Comparison of ENCODE assay signal across 25 mouse cellular contexts in the genomic region with DNA sequence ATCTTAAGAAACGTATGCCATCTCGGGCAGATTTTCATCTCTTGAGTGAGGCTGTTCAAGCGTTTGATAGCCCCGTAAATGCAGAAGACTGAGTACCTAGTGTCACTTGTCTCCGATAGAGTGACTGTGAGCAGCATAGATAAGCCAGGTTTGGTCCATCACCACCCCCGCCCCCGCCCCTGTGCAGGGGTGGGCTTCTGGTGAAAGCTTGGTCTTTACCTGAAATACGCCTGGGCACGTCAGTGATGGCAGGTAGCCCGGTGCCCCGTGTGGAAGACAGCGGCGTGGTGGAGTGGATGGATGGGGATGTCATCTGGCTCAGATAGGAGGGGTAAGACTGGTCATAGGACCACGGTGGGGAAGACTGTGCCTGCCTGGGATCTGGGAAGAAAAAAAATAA.
"Had no signal": no experiment of that assay in that cellular context is flagged by ENCODE, and none has a peak within 500 bp of the region (broad histone marks: within the 10 kb centered on the region; RNA-seq: fewer than 3 reads in every experiment).

No protein-coding gene starts in this region.

- H3K27me3 ChIP-seq: heart, embryonic 13.5 days; heart, embryonic 15.5 days; intestine, embryonic 15.5 days had no signal

- H3K36me3 ChIP-seq: heart, embryonic 13.5 days; heart, embryonic 15.5 days; hindbrain, embryonic 10.5 days; hindbrain, embryonic 12.5 days; intestine, embryonic 15.5 days; limb, embryonic 13.5 days; limb, embryonic 15.5 days had no signal

- H3K4me1 ChIP-seq: heart, embryonic 15.5 days; intestine, embryonic 15.5 days had no signal

- H3K9ac ChIP-seq: heart, embryonic 13.5 days; heart, embryonic 15.5 days; hindbrain, embryonic 12.5 days; hindbrain, embryonic 14.5 days; intestine, embryonic 15.5 days; limb, embryonic 13.5 days; limb, embryonic 15.5 days; liver, embryonic 14.5 days had no signal

- ATAC-seq: hindbrain, embryonic 16.5 days; inflammation-experienced regulatory T-cells, adult 6 months; intestine, embryonic 15.5 days; intestine, postnatal 0 days had no signal

- H3K4me2 ChIP-seq: heart, embryonic 13.5 days; heart, embryonic 15.5 days; hindbrain, embryonic 12.5 days; hindbrain, embryonic 14.5 days; intestine, embryonic 15.5 days; limb, embryonic 13.5 days; limb, embryonic 15.5 days had no signal

- H3K4me3 ChIP-seq: gastrocnemius, adult 2 months; heart, adult 2 months; heart, embryonic 13.5 days; heart, embryonic 15.5 days; hindbrain, embryonic 10.5 days; hindbrain, embryonic 12.5 days; intestine, embryonic 15.5 days; limb, embryonic 13.5 days; limb, embryonic 15.5 days had no signal

- DNase-seq: gastrocnemius, adult 2 months; gastrocnemius, postnatal 10 days; gastrocnemius, postnatal 25 days; heart, adult 2 months; heart, postnatal 14 days; heart, postnatal 36 days; kidney, adult 18-20 months; kidney, adult 8-10 months; kidney, postnatal 10 days; kidney, postnatal 25 days; layer of hippocampus, adult 9-11 months; layer of hippocampus, postnatal 36 days; left cerebral cortex, postnatal 4 days had no signal

- H3K9me3 ChIP-seq: heart, embryonic 13.5 days; heart, embryonic 15.5 days; hindbrain, embryonic 10.5 days; hindbrain, embryonic 12.5 days; intestine, embryonic 15.5 days; limb, embryonic 13.5 days; limb, embryonic 15.5 days had no signal

- H3K27ac ChIP-seq: gastrocnemius, adult 2 months; heart, adult 2 months; heart, embryonic 13.5 days; heart, embryonic 15.5 days; hindbrain, embryonic 10.5 days; hindbrain, embryonic 12.5 days; hindbrain, embryonic 14.5 days; intestine, embryonic 15.5 days; limb, embryonic 13.5 days; limb, embryonic 15.5 days; liver, embryonic 14.5 days had no signal
